Mouse (Mus musculus): ENCODE results near the gene Pax7. TPM values are rescaled to one million over a fixed set of nuclear protein-coding genes. Genes with fewer than 3 reads are reported as not detected.

The Pax7 gene
- polyA plus RNA-seq, 2 experiments = 1.9 to 4.7 TPM

DNA sequence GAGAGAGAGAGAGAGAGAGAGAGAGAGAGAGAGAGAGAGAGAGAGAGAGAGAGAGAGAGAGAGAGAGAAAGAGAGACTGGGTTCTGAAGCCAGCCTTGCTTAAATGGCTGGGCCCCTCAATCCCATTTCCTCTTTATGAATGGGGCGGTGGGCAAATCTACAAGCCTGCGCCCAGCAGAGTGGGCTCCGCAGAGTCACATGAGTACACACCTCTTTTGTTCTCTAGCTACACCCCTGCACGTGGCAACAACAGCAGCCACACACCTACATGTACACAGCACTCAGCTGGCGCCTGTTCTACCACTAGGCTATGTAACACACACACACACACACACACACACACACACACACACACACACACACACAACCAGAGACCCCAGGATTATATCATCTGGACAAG is 21.9 kb downstream of the Pax7 start:
- ATAC-seq (ENCODE audit: low FRiP score, low read depth) = no peak
- Histone ChIP-seq H3K9me3 (ENCODE audit: control insufficient read depth, low read length) (no peaks in the 10 kb centered on the region), H3K36me3 (ENCODE audit: control insufficient read depth, insufficient read depth, low read length) (no peaks in the 10 kb centered on the region), H3K4me1 (ENCODE audit: control insufficient read depth, insufficient read depth, low read length) (peaks cover 3% of the 10 kb centered on the region; the same call in 1 of the 2 replicates), H3K4me2 (replicated peaks; ENCODE audit: low read depth, low read length, severe bottlenecking) (no peak overlapping the region), H3K4me3 (replicated peaks; ENCODE audit: low read length) (no peak overlapping the region), H3K9ac (ENCODE audit: low read depth, low read length, severe bottlenecking) (no peak overlapping the region), H3K27me3 (ENCODE audit: control insufficient read depth, insufficient read depth, low read length) (peaks cover 72% of the 10 kb centered on the region), H3K27ac (replicated peaks; ENCODE audit: low read depth, low read length) (no peak overlapping the region)
- 35% methylated on average over 4 of the region's 5 CpGs for WGBS
- DNase-seq (ENCODE audit: low spot score) = no peak
- no peak for TF ChIP-seq POLR2A (IDR thresholded peaks at IDR 0.05; ENCODE audit: borderline replicate concordance, extremely low read depth, insufficient read depth, insufficient read length)

DNA sequence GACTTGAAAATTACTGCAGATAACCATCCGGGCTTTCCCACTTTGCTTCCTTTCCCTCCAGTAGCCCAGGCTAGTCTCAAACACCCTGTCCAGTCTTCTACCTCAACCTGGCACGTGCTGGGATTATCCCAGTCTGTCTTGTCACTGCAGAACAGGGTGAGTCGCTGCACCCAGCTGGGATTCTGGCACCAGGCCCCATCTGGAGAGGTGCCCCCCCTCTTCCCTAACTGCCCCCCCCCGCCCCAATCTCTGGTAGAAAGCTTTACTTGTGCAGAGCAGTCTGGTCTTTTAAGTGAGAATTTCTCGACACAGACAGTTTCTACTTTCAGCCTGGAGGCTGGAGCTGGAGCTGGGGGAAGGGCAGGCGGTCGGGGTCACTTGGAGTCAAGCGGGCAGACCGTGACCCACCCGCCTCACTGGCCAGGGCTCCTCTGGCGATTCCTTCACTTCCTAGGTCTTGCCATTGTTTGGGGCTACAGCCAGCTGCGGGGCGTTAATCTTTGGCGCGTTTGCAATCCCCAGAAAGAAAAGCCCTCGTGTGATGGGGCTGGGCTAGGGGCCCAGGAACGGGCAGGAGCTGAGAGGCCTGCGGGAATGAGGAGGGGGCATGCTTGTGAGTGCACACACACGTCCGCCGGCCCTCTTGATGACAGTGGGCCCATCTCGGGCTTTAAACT is 22.4 kb downstream of the Pax7 start:
- DNase-seq (ENCODE audit: low spot score) (no peak), ATAC-seq (ENCODE audit: low FRiP score, low read depth) (no peak)
- peaks cover 68% of the 10 kb centered on the region for H3K27me3 ChIP-seq (ENCODE audit: control insufficient read depth, insufficient read depth, low read length)
- H3K36me3 ChIP-seq (ENCODE audit: control insufficient read depth, insufficient read depth, low read length) = no peaks in the 10 kb centered on the region
- no peak overlapping the region for H3K27ac ChIP-seq (replicated peaks; ENCODE audit: low read depth, low read length)
- H3K4me3 ChIP-seq (replicated peaks; ENCODE audit: low read length) = 0 out of 2 replicates have a peak overlapping the region, but pooled peaks have one; percentile 7
- H3K9me3 ChIP-seq (ENCODE audit: control insufficient read depth, low read length) = no peaks in the 10 kb centered on the region
- H3K4me1 ChIP-seq (ENCODE audit: control insufficient read depth, insufficient read depth, low read length) = peaks cover 3% of the 10 kb centered on the region; the same call in 1 of the 2 replicates
- H3K9ac ChIP-seq (ENCODE audit: low read depth, low read length, severe bottlenecking) = peak overlapping the region; percentile 36; the same call in 1 of the 2 replicates
- TF ChIP-seq POLR2A (IDR thresholded peaks at IDR 0.05; ENCODE audit: borderline replicate concordance, extremely low read depth, insufficient read depth, insufficient read length) = no peak
- WGBS = 5% methylated on average over 22 of the region's 22 CpGs
- peak overlapping the region; percentile 29 for H3K4me2 ChIP-seq (replicated peaks; ENCODE audit: low read depth, low read length, severe bottlenecking)

DNA sequence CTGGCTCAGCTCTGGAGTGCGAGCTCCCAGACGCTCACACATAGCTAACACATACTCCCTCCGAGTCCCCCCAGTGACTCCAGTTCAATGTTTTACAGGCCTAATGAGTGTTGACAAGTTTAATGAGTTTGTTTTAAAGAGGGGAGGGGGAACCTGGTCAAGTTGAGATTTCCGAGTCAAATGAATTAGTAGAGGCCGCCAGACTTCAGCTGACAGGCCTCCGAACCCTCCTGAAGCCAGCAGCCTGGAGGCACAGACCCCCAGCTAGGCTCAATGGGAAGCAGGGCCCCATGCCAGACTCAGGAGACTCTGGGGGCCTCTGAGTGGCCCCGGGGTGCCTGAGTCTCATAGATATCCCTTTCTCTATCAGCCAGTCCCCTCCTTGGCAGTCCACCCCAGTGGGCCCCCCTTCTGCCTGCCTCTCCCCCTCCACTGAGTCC is 23.9 kb downstream of the Pax7 start:
- Histone ChIP-seq H3K4me1 (ENCODE audit: control insufficient read depth, insufficient read depth, low read length) (peaks cover 3% of the 10 kb centered on the region; the same call in 1 of the 2 replicates), H3K9me3 (ENCODE audit: control insufficient read depth, low read length) (no peaks in the 10 kb centered on the region), H3K36me3 (ENCODE audit: control insufficient read depth, insufficient read depth, low read length) (no peaks in the 10 kb centered on the region), H3K9ac (ENCODE audit: low read depth, low read length, severe bottlenecking) (no peak overlapping the region), H3K4me3 (replicated peaks; ENCODE audit: low read length) (no peak overlapping the region), H3K27ac (replicated peaks; ENCODE audit: low read depth, low read length) (no peak overlapping the region), H3K4me2 (replicated peaks; ENCODE audit: low read depth, low read length, severe bottlenecking) (no peak overlapping the region), H3K27me3 (ENCODE audit: control insufficient read depth, insufficient read depth, low read length) (peaks cover 71% of the 10 kb centered on the region)
- 19% methylated on average over 7 of the region's 7 CpGs for WGBS
- no peak; the same call in 1 of the 2 replicates for ATAC-seq (ENCODE audit: low FRiP score, low read depth)
- no peak for DNase-seq (ENCODE audit: low spot score)
- no peak for TF ChIP-seq POLR2A (IDR thresholded peaks at IDR 0.05; ENCODE audit: borderline replicate concordance, extremely low read depth, insufficient read depth, insufficient read length)

DNA sequence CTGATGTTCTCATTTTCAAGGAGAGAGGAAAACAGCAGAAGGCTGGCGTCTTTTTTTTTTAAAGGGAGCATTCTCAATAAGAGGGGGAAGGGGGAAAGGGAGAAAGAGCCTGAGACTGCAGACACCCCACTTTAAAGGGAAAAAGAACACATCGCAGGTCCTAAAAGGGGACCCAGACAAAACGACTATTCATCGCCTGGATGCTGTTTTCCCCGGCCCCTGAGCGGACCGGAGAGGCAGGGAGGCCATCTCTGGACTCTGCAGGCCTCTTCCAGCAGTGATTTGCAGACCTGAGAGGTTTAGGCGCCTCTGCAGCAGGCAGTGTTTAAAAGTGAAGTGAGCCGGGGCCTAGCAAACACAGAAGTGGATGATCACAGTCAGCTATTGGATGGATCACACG is 25.5 kb downstream of the Pax7 start:
- Histone ChIP-seq H3K4me1 (ENCODE audit: control insufficient read depth, insufficient read depth, low read length) (peaks cover 3% of the 10 kb centered on the region; the same call in 1 of the 2 replicates), H3K9me3 (ENCODE audit: control insufficient read depth, low read length) (no peaks in the 10 kb centered on the region), H3K27ac (replicated peaks; ENCODE audit: low read depth, low read length) (no peak overlapping the region), H3K27me3 (ENCODE audit: control insufficient read depth, insufficient read depth, low read length) (peaks cover 59% of the 10 kb centered on the region), H3K36me3 (ENCODE audit: control insufficient read depth, insufficient read depth, low read length) (no peaks in the 10 kb centered on the region), H3K9ac (ENCODE audit: low read depth, low read length, severe bottlenecking) (no peak overlapping the region), H3K4me2 (replicated peaks; ENCODE audit: low read depth, low read length, severe bottlenecking) (no peak overlapping the region), H3K4me3 (replicated peaks; ENCODE audit: low read length) (no peak overlapping the region)
- no peak for TF ChIP-seq POLR2A (IDR thresholded peaks at IDR 0.05; ENCODE audit: borderline replicate concordance, extremely low read depth, insufficient read depth, insufficient read length)
- ATAC-seq (ENCODE audit: low FRiP score, low read depth) (no peak), DNase-seq (ENCODE audit: low spot score) (no peak)
- WGBS = 20% methylated on average over 10 of the region's 10 CpGs

DNA sequence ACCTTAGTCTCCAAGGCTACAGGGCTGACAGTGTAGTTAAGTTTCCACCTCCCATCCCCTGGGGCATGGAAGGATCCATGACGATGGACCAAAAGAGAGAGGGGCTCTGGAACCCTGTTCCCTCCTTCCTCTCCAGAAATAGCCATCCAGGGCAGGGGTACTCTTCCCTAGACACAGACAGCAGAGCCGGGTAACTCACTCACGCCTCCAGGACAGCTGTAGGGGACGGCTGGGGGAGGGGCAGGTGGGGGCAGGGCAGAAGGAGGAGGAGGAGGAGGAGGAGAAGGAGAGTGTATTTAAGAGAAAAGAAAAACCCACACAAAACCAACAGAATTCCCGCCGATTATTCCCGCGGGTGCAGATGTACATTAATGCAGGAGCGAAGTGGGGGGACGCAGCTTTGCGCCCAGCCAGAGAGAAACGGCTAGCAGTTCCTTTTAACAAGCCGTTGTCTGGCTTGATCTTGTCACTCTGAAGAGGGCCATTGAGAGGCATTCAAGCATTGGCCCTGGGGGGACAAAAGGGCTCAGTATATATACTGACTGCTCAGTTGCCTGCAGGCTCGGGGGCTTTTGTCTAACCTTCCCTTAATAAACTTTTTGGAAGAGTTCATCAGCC is 26.0 kb downstream of the Pax7 start:
- ATAC-seq (ENCODE audit: low FRiP score, low read depth) (no peak), DNase-seq (ENCODE audit: low spot score) (no peak)
- no peak overlapping the region for H3K27ac ChIP-seq (replicated peaks; ENCODE audit: low read depth, low read length)
- peaks cover 3% of the 10 kb centered on the region; the same call in 1 of the 2 replicates for H3K4me1 ChIP-seq (ENCODE audit: control insufficient read depth, insufficient read depth, low read length)
- H3K4me2 ChIP-seq (replicated peaks; ENCODE audit: low read depth, low read length, severe bottlenecking) = no peak overlapping the region
- H3K9ac ChIP-seq (ENCODE audit: low read depth, low read length, severe bottlenecking) = no peak overlapping the region
- H3K9me3 ChIP-seq (ENCODE audit: control insufficient read depth, low read length) = no peaks in the 10 kb centered on the region
- 9% methylated on average over 14 of the region's 14 CpGs for WGBS
- no peak overlapping the region for H3K4me3 ChIP-seq (replicated peaks; ENCODE audit: low read length)
- H3K27me3 ChIP-seq (ENCODE audit: control insufficient read depth, insufficient read depth, low read length) = peaks cover 54% of the 10 kb centered on the region
- no peak for TF ChIP-seq POLR2A (IDR thresholded peaks at IDR 0.05; ENCODE audit: borderline replicate concordance, extremely low read depth, insufficient read depth, insufficient read length)
- H3K36me3 ChIP-seq (ENCODE audit: control insufficient read depth, insufficient read depth, low read length) = no peaks in the 10 kb centered on the region

Data from limb, embryonic 14.5 days (tissue).